Mouse (Mus musculus) G1E-ER4 (cell line): ENCODE data around the gene Smg6. TPM values are rescaled to one million over a fixed set of nuclear protein-coding genes. Genes with fewer than 3 reads are reported as not detected.

Experiments used
- GATA1 ChIP-seq: IDR thresholded peaks from one replicate; pipeline ENCODE4 v1.8.0; 2012; ENCODE audit warnings: low read length, inconsistent platforms
- polyA plus RNA-seq: library from polyadenylated mRNA; stranded (reverse); fragments of >175 nt; gene quantifications from 2 replicates; pipeline ENCODE4 v1.2.3, GENCODE M21; 2012

Smg6 gene
- polyA plus RNA-seq, 1 experiment, result 60.6 TPM

DNA sequence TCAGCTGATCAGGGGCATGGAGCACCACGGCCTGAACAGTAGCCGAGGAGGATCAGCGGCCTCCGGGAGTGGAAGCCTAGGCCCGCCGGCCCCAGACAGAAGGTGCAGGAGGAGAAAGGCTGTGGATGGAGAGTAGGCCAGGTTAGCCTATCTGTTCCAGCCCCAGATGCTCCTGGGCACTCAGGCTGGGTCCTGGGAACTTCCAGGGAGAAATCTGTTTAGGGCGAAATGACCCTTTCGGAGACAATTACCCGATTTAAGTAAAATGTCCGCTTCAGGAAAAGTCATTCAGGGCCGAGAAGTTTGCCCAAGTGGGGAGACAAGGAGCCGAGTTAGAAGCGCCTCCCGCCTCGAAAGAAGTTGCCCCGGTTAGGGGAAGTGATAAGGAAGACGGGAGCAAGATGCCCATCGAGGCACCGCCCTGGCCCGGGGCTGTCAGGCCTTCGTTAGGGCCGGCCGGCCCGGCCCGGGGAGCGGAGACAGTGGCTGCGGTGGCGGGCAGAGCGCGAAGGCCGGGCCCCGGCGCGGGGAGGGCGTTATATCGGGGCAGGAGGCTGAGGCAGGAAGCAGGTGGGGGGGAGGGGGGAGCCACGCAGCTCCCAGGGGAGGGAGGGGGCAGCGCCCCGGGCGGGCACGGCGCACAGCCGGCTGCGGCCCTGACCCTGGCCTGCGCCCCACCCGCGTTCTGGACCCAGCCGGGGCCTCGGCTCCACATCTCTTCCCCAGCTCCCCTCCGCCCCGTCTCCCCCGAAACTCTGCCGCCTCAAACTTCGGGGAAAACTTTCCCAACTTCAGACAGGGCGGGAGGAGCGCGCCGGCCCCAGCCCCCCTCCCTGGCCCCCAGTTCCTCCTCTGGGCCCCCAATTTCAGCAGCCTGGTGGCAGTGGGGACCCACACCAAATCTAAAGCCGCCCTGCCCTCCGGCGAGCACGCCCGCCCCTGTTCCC is 242.3 kb downstream of the Smg6 start:
- TF ChIP-seq GATA1, result no peak

DNA sequence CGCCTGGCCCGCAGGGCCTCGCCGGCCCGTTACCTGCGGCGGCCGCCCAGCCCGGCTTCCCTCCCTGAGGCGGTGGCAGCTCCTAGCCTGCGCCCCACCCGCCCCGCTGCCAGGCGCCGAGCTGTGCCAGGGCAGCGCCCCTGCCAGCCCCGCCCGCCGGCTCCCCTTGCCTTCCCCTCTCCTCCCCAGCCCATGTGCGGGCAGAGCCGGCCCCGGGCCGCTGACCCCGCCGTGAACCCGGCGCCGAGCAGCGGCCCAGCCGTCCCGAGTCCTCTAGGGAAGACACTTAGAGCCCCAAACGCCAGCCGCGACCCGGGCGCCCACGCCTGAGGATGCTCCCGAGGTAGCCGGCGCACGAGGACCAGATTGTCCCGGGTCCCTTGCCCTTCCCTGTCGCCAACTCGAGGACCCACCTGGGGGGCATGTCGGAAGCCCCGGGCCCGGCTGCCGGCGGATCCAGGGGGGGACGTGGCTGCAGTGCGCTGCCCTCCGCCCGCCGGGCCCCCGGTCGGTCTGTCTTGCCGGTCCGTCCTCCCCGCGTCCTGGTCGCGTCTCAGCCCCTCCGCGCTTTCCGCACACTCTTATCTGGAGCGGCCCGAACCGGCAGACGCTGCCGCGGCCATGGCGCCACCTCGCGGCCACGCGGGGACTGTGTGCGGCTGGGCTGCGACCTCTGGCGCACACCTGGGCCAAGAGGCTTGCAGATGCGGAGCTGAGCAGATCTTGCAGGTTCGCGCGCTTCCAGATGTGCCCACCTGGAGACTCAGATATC is 243.2 kb downstream of the Smg6 start:
- TF ChIP-seq GATA1, result no peak

DNA sequence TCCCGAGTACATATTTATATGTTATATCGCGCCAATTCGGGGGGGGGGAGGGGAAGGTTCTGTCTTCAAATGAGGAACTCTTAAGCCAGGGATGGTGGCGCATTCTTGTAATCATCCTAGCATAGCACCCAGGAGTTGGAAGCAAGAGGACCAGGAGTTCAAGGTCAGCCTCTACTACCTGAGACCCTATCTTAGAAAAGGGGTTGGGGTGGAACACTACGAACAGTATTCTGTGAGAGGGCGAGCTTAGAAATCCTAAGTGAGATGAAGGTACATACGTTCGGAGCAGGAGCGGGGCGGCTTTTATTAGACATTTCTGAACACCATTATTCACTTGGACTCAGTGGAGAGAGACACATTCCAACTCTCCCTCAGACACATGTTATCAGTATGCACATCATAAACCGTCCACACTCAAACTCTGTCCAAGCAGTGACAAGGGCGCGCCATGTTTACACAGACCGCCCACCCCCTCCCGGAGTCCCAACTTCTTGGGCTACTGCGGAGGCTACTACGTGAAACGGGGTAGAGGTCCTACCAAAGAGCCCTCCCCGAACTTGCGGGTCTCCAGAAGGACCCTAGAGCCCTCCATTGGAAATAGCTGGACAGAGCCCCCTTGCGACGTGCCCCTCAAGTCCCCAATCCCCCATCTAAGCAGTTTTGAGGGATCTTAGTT is 243.9 kb downstream of the Smg6 start, which contains the start of gene Hic1:
Gene Hic1, minus strand, starts transcription at position 115 of the 676 bp plus-strand sequence.
- no peak for TF ChIP-seq GATA1

DNA sequence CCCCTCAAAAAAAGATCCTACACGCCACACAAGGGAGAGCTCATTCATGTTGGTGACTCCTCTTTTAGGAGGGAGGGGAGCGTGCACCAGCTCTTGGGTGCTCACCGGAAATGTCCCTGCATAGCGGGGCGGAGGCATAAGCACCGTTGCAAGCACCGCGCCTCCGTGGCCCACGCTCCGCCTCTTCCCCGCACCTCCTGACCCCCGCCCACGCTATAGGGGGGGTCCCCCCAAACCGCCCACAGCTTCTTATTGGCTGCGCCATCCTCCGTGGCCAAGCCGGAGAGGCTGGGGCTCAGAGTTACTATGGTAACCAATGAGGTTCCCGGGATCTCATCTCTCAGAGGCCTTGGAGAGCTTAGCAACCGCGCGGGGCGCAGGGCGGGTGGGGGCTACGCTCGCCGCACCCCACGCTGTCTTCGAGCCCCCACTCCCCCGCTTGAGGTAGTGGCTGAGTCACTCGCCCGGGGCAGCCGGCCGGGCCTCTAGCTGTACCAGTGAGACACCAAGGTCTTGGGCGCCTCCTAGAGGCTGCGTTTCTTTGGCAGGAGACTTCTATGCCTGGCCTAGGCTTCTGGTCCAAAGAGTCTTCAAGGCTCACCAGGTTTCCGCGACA is 244.6 kb downstream of the Smg6 start:
- no peak for TF ChIP-seq GATA1

DNA sequence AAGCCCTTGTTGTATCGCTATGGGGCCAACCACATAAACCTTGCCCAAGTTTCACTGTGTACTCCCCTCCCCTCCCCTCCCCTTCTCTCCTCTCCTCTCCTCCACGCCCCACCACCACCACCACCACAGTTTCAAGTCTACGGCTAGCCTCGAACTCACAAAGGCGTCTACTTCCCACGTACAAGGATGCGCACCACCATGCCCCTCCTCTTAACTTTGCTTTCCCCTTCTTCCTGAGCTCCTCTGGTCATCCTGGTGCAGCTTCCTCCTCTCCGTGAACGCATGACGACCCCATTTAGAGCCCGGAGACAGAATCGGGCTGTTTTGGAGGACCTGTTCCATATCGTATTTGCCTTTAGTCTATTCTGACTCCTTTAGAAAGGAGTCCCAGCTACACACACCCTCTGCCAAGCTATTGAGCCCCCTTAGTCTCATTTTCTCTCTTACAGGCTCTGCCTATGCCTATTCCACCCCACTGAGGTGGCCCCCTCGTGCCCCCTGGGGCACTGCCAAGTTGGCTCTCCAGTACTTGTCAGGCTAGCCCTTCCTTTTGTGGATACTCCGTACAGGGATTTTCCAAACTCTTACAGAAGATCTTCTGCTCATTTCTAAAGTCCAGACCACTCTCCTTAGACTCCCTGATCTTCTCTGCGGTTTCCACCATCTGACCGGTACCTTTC is 245.7 kb downstream of the Smg6 start:
- TF ChIP-seq GATA1, result no peak

DNA sequence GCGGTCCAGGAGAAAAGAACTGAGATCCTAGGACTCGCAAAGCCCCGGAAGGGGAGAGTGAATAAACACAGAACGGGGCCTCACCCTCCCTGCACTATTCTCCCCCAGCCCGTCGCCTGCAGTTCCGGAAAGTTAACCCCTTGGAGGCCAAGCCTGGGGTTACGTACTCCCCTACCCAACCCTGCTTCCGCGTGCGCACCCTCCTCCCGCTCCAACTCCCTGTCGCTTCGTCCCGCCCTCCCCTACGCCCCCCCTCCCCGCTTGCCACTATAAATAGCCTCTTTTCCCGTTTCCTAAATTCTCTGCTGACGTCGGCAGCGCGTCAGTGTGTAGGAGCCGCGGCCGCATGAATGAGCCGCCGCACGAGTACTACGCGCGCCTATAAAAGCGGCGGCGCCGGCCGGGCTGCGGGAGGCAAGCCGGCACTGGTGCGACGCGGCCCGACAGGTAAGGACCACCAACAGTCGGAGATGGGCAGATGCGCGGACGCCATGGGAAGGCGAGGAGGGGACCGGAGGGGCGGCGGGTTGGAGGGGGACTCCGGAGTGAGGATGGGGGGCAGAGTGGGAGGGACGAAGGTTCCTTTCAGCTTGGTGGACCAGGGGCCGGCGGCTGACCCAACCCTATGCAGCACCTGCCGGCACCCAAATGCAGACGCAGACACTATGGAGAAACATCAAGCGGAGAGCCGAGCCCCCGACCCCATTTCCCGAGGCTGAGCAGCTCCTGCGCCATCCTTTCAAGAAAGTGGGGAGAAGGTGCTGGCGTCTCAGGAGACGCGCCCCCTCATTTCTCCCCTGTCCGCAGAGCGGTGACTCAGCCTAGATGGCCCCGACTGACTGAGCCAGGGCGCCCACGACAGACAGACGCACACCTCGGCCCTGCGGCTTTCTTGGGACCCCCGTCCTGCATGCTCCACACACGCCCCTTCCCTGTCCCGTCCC is 246.8 kb downstream of the Smg6 start:
- no peak for TF ChIP-seq GATA1

DNA sequence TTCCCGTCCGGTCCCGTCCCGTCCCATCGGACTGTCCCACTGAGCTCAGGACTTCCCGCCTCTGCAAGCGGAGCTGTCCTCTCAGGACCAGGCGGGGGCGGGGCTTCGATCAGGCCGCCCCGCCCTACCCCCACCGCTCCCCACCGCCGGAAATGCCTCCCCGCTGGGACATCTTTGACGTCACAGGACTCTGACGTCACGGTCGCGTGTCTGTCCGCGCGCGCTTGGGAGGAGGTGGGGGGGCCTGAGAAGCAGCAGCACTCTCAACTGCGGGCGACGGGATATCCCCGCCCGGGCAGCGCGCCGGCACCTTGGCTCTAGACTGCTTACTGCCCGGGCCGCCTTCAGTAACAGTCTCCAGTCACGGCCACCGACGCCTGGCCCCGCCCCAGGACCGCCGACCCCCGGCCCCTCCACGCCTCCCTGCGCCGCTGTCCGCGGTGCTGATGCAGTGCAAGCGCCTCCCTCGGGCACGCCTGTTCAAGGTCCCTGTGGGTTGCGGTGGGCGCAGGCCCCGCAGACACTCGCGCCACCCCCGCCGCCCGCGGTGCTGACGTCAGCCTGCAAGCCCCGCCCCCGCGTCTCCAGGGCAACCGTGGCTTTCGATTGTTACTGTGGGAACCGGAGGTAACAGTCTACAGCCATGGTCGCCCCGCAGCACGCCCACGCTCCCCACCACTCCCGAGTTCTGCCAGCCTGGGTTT is 247.6 kb downstream of the Smg6 start:
- no peak for TF ChIP-seq GATA1

DNA sequence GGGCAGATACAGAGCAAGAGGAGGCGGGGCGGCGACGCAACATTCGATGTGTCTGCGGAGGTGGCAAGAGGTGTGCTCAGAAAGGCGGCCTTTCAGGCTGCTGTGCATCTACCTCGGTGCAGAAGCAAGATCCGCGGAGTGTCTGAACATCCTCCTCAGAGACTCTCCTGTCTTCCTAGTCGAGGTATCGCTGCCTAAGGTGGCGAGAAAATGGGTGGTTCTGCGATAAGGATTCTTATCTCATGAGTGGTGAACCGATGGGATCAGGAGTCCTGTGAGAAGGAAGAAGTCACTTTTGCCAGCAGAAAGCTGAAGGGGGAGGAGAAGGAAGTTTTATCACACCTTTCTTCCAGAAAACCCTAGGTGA is 248.2 kb downstream of the Smg6 start:
- TF ChIP-seq GATA1, result no peak

DNA sequence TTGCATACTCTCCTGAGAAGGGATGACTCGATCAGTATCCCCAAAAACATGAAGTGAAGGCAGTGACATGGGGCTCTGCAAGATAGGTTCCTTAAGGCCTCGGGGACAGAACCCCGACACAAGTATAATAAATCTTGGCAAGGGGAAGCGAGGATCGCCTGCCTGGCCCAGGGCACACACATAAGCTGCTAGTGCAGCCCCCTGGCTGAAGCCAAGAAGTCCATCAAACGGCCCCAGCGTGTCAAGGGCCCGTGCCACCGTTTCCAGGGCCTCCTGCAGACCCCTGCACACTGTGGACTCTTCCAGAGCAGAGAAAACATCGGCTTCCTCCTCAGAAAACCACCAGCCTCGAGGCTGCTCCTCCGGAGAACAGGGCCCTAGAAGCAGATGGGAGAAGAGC is 252.4 kb downstream of the Smg6 start:
- TF ChIP-seq GATA1, result no peak

DNA sequence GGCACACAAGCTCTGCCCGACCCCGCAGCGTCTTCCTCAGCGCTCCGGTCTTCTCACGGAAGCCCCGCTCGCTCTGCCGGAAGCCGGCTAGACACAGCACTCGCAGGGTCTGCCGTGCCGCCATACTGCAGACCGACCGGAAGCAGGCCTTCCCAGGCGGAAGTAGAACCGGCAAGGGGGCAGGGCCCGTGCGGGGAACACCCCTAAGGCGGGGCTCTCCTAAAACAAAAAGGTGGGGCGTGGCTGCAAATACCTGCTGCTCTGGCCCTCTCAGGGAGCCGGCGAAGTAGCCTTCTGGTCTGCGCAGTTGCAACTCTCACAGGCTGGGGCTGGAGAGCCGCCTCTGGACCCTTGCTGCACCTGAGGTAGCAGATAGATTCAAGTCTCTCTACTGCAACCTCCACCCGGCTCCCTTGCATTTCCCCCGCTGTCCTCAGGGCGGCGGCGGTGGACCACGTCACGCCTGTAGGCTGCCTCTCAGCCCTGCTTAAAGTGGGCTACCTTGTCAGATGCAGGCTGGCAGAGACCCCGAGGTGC is 253.1 kb downstream of the Smg6 start, which contains the start of gene Ovca2:
Gene Ovca2, minus strand, starts transcription at position 164 of the 537 bp plus-strand sequence.
- TF ChIP-seq GATA1, result no peak

DNA sequence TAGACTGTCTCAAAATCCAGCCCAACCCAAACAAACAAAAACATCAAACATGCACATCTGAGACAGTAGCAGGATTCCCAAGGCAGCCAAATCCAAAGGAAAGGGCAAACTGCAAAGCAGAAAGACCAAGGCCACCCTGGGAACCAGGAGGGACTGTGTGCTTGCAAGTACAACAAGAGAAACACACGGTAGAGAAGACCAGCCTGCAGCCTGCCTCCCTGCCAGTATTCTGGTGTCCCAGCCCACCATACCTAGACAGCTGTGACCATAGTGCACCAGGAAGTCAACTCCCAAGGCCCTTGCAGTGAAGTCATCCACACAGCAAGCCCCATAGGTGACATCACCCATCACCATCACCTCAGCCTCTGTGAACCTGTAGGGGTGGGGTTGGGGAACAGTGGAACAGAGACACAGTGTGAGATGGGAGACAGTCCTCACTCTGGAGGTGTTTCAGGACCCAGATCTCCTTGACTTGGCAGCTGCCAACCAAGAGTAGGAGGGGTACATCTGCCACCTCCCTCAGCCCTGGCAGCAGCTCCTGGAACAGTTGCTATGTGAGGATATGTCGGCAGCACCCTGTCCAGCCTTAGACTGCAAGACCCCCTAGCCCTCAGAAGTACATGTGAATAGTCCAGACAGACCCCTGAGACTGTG is 258.4 kb downstream of the Smg6 start:
- no peak for TF ChIP-seq GATA1

DNA sequence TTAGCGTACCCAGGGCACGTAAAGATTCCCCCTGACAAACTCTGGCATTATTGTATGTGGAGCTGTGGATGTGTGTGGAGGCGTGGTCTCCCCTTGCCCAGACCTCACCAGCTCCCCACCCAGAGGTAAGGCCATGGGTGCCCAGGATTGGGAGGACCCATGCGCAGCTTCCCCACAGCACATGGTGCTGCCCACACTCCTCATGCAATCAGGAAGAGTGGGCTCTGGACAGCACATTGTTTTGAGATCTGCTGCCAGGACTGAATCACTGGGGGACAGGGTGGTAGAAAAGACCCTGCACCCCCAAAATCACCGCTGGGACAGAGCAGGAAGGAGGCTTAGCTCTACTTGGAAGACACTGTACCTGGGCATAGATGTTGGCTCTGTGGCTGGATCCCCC is 258.9 kb downstream of the Smg6 start:
- TF ChIP-seq GATA1, result no peak
